Mouse (Mus musculus): ENCODE data around the gene Acadvl. TPM values are rescaled to one million over a fixed set of nuclear protein-coding genes. Genes with fewer than 3 reads are reported as not detected.
A peak's percentile ranks its signal among the peaks of the same experiment; 100 is the strongest.
"Not testable (repeated sequence)": the region's sequence is repeated elsewhere in the genome, so short reads cannot be mapped to it uniquely, and the experiment has no call there.

Gene Acadvl
- polyA plus RNA-seq, 1 experiment = not detected

DNA sequence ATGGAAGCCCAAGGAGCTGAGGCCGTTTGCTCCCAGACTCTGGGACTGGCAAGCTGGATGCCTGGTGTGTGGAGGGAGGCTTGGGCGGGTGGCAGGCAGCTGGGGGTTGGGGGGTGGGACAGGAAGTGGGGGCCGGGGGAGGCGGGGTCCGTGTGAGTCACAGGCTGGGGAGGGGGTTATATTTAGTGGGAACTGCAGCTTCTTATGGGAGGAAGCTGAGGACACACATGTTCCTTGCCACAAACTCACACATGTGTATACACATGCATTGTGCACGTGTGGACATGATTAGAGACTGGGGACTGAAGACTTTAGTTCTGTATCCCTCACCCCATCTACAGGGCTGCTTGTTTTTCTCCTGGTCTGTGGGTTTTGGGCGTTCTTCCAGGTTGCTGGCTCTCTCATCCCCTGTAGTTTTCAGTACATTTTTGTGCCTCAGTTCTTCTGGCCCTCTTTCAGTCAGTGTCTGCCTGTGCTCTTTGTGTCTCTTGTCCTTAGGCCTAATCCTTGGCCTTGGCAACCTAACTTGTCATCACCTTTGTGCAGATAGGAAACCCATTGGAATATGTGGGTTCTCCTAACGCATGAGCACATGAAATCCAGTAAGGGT lies 4.9 kb upstream of the Acadvl start:
- Histone ChIP-seq H3K27ac (ENCODE audit: insufficient read depth, low read depth, low read length) (peak overlapping the region; percentile 81), H3K4me1 (ENCODE audit: control insufficient read depth, insufficient read depth, low read length) (peaks cover 20% of the 10 kb centered on the region), H3K4me3 (ENCODE audit: insufficient read depth, low read depth, low read length) (peak overlapping the region; percentile 77)
- TF ChIP-seq POLR2A (IDR thresholded peaks at IDR 0.05; ENCODE audit: insufficient read depth, low read depth, low read length) (no peak; the same call in 1 of the 2 replicates), CTCF (IDR thresholded peaks at IDR 0.05; ENCODE audit: insufficient read depth, low read depth, low read length) (no peak)
- WGBS = 3% methylated on average over 8 of the region's 8 CpGs

DNA sequence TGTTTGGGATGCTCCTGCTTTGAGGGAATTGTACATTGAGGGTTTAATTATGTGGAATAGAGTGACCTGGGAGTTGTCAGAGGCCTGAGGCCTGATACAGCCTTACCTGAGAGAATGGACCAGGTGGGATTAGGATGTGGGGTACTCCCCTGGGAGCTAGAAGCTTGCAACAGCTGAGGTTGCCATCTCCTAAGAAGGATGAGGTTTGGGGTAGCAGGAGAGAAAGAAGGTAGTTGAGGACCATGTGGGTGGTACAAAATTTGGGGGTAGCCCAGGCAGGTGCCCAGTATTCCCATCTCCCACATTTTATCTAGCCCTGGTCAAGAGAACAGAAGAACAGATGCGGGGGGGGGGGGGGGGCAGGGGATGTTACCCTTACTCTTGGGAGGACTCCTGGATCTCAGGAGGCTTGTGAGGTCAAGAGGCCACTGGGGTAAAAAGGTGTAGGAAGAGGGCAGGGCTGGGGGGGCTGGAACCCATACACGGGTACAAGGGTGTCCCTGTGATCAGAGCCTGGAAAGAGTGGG lies 4.3 kb upstream of the Acadvl start:
- WGBS = 8% methylated on average over 2 of the region's 2 CpGs
- H3K4me3 ChIP-seq (ENCODE audit: insufficient read depth, low read depth, low read length) = peak overlapping the region; percentile 77
- H3K4me1 ChIP-seq (ENCODE audit: control insufficient read depth, insufficient read depth, low read length) = peaks cover 20% of the 10 kb centered on the region
- peak overlapping the region; percentile 82 for H3K27ac ChIP-seq (ENCODE audit: insufficient read depth, low read depth, low read length)
- TF ChIP-seq CTCF (IDR thresholded peaks at IDR 0.05; ENCODE audit: insufficient read depth, low read depth, low read length) (no peak), POLR2A (IDR thresholded peaks at IDR 0.05; ENCODE audit: insufficient read depth, low read depth, low read length) (0 out of 2 replicates have a peak, but pooled peaks have one; percentile 44)

DNA sequence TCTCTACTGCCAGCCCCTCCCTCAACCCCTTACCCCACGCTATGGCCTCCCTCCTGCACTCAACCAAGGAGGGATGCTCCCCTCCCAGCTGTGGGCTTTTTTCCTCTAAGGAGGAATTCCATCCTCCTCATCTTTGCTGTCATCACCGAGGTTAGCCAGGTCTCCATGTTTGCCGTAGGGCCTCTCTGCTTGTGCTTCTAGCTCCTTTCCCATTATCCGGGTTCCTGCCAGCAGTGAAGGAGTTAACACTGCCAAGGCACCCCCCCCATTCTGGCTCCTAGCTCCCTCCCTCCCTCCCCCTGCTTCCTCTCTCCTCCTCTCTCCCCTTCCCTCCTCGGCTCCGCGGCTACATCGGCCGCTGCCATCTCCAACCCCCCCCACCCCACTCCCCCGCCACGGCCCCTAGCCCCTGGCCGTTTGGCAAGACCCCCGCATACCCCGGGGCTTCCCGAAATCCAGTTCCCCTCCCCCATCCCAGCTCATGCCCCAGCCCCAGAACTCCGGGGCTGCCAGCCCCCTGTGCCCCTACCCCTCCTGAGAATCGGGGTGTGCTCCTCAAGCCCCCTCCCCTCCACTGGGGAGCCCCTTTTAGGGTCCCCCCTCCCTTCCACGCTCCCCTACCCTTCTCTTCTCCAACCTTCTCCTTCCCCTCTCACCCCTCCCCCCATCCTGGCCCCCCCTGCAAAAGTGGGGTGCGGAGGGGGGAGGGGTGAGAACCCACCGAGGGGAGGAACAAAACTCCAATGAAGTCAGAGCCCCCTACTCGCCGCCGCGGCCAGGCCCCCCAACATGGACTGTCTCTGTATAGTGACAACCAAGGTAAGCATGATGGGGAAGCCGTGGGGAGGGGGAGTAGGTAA lies 3.1 kb upstream of the Acadvl start:
- WGBS = under 1% methylated on average over 24 of the region's 25 CpGs
- no peak for TF ChIP-seq CTCF (IDR thresholded peaks at IDR 0.05; ENCODE audit: insufficient read depth, low read depth, low read length)
- peak; percentile 12; the same call in 1 of the 2 replicates for TF ChIP-seq POLR2A (IDR thresholded peaks at IDR 0.05; ENCODE audit: insufficient read depth, low read depth, low read length)
- H3K4me3 ChIP-seq (ENCODE audit: insufficient read depth, low read depth, low read length) = peak overlapping the region; percentile 77
- peaks cover 19% of the 10 kb centered on the region for H3K4me1 ChIP-seq (ENCODE audit: control insufficient read depth, insufficient read depth, low read length)
- H3K27ac ChIP-seq (ENCODE audit: insufficient read depth, low read depth, low read length) = peak overlapping the region; percentile 94

DNA sequence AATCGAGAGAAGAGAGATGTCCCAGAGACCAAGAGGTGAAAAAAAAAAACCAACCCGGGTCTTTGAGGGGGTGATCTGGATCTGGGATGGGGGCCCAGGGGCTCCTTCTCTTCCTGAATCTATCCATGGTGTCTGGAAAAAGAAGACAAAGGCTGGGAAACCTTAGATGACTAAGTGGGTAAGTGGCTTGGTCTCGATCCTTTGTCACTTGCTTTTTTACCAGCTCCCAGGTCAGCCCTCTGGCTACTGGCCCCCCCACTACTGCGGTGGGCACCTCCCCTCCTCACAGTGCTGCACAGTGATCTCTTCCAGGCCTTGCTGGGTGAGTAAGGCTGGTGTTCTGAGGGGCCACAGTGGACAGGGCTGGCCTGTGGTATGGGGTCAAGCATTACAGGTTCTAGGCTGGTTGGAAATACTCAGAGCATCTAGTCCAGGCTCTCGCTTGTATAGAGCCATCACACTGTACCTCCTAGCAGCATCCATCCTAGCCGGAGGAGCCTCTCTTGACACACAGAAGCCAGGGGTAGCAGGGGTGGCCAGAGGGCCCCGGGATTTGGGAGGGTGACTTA lies 2.1 kb upstream of the Acadvl start:
- H3K4me1 ChIP-seq (ENCODE audit: control insufficient read depth, insufficient read depth, low read length) = peaks cover 19% of the 10 kb centered on the region
- H3K4me3 ChIP-seq (ENCODE audit: insufficient read depth, low read depth, low read length) = peak overlapping the region; percentile 58
- H3K27ac ChIP-seq (ENCODE audit: insufficient read depth, low read depth, low read length) = peak overlapping the region; percentile 94
- 32% methylated on average over 7 of the region's 7 CpGs for WGBS
- TF ChIP-seq POLR2A (IDR thresholded peaks at IDR 0.05; ENCODE audit: insufficient read depth, low read depth, low read length) (no peak), CTCF (IDR thresholded peaks at IDR 0.05; ENCODE audit: insufficient read depth, low read depth, low read length) (no peak)

DNA sequence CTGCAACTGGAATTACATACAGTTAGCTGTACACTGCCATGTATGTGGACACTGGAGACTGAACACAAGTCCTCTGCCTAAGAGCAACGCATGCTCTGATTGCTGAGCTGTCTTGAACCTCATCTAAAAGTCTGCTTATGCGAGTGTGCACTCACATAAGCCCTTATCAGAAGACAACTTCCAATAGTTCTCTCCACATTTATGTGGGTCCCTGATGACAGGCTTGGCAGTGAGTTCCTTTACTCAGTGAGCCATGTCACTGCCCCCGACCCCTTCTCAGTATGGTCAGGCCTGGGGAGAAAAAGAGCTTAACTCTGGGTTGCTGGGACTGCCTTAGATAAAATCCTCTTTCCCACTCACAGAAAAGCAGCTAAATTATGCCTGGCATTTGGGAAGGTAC lies 1.5 kb upstream of the Acadvl start, which contains the start of gene Dlg4:
Gene Dlg4, plus strand, starts transcription at position 274 of the 400 bp plus-strand sequence.
- TF ChIP-seq POLR2A (IDR thresholded peaks at IDR 0.05; ENCODE audit: insufficient read depth, low read depth, low read length) = no peak
- TF ChIP-seq CTCF (IDR thresholded peaks at IDR 0.05; ENCODE audit: insufficient read depth, low read depth, low read length) = no peak
- peaks cover 18% of the 10 kb centered on the region for H3K4me1 ChIP-seq (ENCODE audit: control insufficient read depth, insufficient read depth, low read length)
- WGBS = 72% methylated on average over 3 of the region's 3 CpGs

DNA sequence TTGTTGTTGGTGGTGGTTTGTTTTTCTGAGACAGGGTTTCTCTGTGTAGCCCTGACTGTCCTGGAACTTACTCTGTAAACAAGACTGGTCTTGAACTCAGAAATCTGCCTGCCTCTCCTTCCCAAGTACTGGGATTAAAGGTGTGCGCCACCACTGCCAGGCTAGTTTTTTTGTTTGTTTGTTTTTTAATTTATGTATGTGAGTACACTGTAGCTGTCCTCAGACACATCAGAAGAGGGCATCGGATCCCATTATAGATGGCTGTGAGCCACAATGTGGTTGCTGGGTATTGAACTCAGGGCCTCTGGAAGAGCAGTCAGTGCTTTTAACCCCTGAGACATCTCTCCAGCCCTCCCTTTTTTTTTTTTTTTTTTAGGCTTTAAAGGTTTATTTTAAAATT lies 966 bp upstream of the Acadvl start:
- peaks cover 15% of the 10 kb centered on the region for H3K4me1 ChIP-seq (ENCODE audit: control insufficient read depth, insufficient read depth, low read length)
- not testable (repeated sequence) for H3K4me3 ChIP-seq (ENCODE audit: insufficient read depth, low read depth, low read length); H3K27ac ChIP-seq (ENCODE audit: insufficient read depth, low read depth, low read length)
- 69% methylated on average over 2 of the region's 2 CpGs for WGBS

More for the DNA sequence above, 1.5 kb upstream of the Acadvl start, which contains the start of gene Dlg4:
- H3K27ac ChIP-seq (ENCODE audit: insufficient read depth, low read depth, low read length) = peak within 1 kb of the TSS; percentile 94
- peak within 1 kb of the TSS; percentile 58 for H3K4me3 ChIP-seq (ENCODE audit: insufficient read depth, low read depth, low read length)

DNA sequence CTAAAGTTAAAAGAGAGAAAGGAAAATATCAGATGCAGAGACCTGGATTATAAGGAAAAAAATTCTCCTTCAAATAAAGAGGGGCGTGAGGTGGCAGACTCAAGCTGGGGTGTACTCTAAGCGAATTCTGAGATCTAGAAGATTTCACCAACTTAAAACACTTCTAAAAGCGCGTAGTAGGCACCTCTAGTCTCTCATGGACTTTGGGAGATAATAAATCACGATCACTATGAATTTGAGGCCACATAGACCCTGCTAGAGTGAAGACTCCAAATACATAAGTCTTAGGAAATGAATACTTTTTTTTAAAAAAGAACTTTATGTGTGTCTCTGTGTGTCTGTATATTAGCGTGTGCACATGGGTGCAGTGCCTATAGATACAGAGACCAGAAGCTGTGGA lies 466 bp upstream of the Acadvl start:
- WGBS = 64% methylated on average over 6 of the region's 6 CpGs
- Histone ChIP-seq H3K27ac (ENCODE audit: insufficient read depth, low read depth, low read length) (no peak overlapping the region), H3K4me3 (ENCODE audit: insufficient read depth, low read depth, low read length) (no peak overlapping the region), H3K4me1 (ENCODE audit: control insufficient read depth, insufficient read depth, low read length) (peaks cover 15% of the 10 kb centered on the region)
- TF ChIP-seq CTCF (IDR thresholded peaks at IDR 0.05; ENCODE audit: insufficient read depth, low read depth, low read length) (no peak), POLR2A (IDR thresholded peaks at IDR 0.05; ENCODE audit: insufficient read depth, low read depth, low read length) (no peak)

DNA sequence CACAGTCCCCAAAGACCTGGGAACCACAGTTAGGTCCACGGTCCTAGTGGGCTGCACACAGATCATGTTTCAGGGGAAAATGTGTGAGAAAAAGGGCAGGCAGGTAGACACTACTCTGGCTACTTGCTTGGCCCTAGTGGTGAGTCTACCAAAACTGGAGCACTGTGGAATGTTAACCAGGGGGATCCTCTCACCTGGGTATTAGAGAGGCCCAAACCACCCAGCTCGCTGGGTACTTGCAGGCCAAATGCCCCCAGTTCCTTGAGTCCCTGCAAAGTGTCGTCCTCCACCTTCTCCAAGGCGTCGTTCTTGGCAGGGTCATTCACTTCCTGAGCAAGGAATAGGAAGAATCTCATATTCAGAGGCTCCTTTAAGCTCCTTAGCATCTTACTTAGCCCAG lies 1.2 kb downstream of the Acadvl start:
- WGBS = 67% methylated on average over 5 of the region's 5 CpGs
- H3K27ac ChIP-seq (ENCODE audit: insufficient read depth, low read depth, low read length) = no peak overlapping the region
- no peak overlapping the region for H3K4me3 ChIP-seq (ENCODE audit: insufficient read depth, low read depth, low read length)
- peaks cover 15% of the 10 kb centered on the region for H3K4me1 ChIP-seq (ENCODE audit: control insufficient read depth, insufficient read depth, low read length)
- TF ChIP-seq POLR2A (IDR thresholded peaks at IDR 0.05; ENCODE audit: insufficient read depth, low read depth, low read length) = no peak
- TF ChIP-seq CTCF (IDR thresholded peaks at IDR 0.05; ENCODE audit: insufficient read depth, low read depth, low read length) = no peak

DNA sequence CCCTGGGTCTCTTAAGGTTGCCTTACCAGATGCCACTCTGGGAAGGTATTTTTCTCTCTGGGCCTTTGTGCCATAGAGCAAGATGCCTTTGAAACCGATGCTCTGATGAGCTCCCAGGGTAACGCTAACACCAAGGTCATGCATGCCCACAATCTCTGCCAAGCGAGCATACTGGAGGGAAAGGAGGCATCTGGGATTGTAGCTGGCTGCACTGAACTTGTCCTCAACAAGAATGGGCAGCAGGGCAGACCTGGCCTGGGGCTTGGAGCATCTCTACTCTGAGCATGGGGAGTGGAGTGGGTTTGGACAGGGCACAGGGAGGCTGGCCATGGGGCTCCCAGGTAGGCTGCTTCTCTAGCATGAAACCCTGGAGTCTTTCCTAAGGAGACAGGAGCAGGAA lies 1.8 kb downstream of the Acadvl start:
- WGBS = 77% methylated on average over 3 of the region's 3 CpGs
- TF ChIP-seq POLR2A (IDR thresholded peaks at IDR 0.05; ENCODE audit: insufficient read depth, low read depth, low read length) (no peak), CTCF (IDR thresholded peaks at IDR 0.05; ENCODE audit: insufficient read depth, low read depth, low read length) (no peak)
- Histone ChIP-seq H3K27ac (ENCODE audit: insufficient read depth, low read depth, low read length) (no peak overlapping the region), H3K4me3 (ENCODE audit: insufficient read depth, low read depth, low read length) (no peak overlapping the region), H3K4me1 (ENCODE audit: control insufficient read depth, insufficient read depth, low read length) (peaks cover 15% of the 10 kb centered on the region)

Measured in olfactory bulb, adult 2 months (tissue).